Mouse (Mus musculus) thymus, adult 18-20 months (tissue): Measurements from ENCODE around the gene Rplp1.
A peak's percentile ranks its signal among the peaks of the same experiment; 100 is the strongest.

Experiments
- DNase-seq, 2 experiments: peaks; one replicate each; pipeline ENCODE4 v3.0.0; 2022; ENCODE audit warnings: mixed read lengths in 2 of 2

The Rplp1 gene

DNA sequence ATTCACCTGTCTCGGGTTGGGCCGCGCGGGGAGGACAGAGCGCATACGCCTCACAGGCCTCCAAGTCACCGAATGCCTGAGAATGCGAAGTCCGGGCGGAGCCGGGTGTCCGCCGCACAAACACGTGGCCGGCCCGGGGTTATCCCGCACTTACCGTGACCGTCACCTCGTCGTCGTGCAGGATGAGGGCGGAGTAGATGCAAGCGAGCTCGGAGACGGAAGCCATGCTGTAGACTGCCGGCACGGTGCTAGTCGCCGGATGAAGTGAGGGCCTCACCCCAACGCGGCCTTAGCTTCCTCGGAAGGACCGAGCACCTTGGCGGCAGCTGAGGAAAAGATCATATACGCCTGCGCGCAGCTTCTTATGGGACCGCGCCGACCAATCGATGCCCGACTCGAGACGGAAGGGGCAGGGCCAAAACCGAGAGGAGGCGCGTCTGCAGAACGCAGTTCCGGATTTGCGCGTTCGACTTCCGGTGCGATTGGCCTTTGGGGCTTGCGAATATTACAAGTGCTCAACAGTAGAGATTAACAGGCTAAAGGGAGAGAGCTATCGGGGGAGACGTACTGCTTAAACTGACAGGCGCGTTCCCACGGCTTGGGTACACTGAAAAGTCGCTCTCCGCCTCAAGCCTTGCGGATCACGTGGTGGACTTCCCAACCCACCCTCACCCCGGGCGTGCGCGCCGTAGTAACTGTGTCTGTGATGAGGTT, at the start of gene Rplp1:
TSS of gene Rplp1 (minus strand) at position 340 of the 714 bp plus-strand sequence.
- peak; percentile 95 to 96 for DNase-seq

DNA sequence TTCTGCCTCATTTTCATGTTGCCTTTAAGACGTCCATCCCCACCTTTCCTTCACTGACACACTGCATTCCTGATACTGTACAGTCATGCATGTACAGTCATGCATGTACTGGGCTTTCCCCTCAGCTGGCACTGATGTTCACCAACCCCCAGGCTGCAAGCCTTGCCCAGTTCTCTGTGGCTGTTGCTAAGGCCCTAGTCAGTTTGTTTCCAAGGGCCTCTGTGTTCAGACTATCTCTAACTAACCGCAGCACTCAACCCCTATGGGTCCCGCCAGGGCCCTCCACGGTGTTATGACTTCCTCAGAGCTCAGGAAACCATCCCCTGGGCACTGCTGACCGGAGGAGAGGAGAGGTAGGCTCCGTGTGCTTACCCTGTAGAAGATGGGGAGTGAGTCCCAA, 49.0 kb upstream of the Rplp1 start:
- no peak for DNase-seq

DNA sequence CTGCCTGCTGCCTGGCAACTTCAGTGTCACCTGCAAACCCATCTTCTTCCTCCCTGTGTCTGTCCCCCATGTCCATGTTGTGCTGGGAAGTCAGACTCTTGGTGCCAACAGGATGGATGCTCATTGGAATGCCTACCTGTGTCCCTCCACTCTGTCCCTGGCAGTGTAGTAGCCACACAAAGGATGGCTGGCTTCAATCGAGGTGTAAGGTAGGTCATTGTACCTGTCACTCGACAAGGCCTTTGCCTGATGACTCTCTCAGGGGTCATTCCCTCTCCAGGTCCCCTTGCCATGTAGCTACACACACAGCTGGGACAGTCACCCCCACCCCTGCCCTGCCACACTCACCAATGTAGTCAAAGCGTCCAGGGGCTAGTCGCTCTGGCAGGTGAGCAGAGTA, 46.8 kb upstream of the Rplp1 start:
- no peak for DNase-seq

DNA sequence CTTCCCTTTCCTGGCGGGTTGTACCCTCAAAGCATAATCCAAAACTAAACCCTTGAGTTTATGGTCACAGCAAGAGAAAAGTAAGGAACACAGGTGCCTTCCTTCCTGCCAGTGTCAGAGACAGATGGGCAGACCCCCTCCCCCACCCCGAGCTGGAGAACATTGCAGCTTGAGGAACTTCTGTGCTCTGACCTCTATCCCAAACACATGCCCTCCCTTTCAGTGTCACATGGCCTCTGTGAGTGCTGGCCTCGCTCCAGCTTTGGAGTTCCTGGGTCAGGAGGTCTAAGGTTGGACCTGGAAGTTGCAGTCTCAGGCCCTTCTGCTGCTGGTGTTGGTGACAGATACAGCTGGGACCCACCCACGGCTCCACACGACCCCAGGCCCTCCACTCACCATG, 46.4 kb upstream of the Rplp1 start:
- peak in 1 of 2 experiments; percentile 29 for DNase-seq

DNA sequence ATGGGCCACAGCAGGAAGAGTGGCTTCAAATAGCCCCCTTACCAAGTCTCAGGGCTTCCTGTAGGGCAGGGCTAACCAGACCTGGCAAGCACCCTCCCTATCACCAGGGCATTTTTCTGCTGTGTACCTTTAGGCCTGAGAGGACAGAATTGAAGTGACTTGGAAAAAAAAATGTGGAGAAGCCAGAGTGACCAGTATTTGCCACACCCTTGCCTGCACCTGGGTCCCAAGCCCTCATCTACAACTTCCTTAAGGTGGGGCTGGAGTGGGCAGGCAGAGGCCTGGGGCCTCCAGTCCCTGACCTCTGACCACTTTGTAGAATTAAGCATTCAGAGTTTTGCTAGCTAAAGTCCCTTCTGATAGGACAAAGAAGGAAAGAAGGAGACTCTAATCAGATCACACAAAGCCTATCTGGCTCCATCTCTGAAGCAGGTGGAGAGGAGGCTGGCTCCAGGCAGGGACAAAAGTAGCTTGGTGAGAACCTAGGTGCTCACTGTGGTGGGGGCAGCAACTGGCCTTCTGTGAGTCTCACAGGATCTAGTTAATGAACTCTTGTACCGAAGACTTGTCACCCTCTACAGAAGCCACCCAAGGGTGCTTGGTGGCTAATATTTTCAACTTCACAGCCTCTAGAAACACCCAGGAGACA, 45.7 kb upstream of the Rplp1 start:
- no peak for DNase-seq

DNA sequence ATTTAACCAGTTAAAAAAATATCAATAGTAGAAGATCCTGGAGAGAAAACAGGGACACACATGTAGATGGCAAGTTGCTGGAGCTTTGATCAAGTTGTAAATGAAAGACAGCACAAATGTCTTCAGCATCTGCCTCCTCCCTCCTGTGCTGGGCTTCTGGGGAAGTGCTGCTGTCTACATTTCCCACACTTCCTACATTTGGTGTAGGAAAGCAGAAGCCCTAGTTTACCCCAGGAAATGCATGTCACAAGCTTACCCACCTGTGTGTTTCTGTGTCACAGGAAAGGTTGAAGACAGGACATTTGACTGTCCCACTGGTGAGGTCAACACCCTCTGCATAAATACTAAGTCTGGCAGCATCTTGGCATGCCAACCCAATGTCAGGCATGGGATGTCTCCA, 40.4 kb upstream of the Rplp1 start:
- no peak for DNase-seq

DNA sequence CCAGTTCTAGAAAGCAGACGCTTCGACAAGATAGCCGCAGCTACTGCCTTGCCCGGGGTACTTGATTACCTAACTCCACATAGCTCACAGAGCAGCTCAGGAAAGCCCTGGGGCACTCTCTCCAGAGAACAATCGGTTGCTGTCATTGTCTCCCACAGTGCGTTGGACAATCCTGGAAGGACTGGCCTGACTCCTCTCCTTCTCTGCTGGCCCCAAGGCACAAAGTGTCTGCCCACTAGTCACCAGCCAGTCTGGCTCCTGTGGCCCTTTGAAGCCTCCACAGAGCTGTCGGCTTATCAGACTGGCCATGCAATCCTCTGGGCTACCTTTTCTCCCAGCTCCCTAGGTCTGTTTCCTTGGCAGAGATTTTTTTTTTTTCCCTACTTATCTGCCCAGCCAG, 37.9 kb upstream of the Rplp1 start:
- no peak for DNase-seq

DNA sequence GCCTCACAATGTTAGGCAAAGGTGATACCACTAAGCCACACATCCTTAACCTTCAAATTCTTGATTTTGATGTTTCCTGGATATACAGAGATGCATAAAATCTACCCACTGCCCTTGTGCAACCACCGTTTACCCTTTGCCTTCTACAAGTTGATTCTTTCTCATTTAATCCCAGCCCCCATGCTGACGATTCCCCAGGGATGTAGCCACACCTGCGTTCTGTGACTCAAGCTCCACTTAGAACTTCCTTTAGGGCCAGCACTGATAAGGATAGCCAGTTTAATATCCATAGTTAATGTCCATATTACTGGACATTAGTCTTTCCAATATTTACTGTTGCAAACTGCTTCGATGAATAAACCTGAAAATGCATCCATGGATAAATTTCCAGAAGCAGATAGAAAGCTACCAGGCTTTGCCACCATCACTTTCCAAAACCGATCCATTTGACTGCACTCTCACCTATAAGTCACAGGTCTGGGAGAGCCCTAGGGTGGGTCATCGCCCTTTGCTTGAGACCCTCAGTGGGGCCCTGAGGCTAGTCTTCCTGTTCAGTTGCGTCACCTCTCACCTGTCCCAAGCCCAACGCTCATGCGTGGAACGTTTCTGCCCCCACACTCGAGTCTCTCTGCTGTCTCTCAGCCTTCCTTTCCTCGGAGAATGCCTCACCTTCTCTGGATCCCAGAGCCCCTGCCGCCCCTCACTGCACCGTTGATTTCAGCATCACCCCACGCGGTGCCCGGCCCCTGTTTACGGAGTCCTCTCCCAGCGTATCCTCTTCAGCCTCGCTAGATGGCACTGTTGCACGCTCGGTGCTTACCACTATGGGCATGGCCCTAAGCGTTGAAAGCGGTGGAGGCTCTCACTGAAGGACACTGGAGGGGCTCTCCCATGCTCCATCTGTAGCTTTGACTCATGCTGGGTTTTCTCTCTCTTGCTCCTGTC, 33.3 kb upstream of the Rplp1 start:
- DNase-seq: peak; percentile 56 to 66

DNA sequence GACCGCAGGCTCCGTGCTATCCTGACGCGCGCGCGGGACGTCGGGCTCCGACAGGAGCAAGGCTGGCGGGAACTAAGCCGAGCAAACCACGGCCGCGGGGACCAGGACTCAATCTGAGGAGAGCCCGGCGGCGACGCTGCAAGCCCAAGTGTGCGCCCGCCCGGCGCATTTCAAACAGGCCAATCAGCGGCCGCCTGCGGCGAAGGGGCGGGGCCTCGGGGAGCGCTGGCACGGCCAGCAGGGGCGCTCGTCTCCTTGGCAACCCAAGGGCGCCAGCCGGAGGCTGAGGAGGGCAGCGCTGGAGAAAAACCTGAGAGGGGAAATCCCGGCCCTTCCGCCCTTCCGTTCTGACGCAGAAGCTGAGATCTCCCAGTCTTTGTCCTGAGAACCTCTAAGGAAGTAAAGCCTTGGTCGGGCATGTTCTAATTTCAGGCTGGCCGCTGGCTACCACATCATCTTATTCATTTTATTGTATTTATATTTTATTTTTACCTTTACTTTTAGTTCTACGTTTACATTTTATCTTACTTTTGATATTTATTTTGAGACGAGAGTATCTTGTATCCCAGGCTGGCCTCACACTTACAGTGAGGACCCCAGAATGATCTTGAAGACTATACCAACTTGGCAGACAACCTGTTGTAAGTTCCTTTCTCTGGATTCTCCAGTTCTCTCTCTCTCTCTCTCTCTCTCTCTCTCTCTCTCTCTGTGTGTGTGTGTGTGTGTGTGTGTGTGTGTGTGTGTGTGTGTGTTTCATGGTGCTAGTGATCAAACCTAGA, 32.5 kb upstream of the Rplp1 start, which contains the start of gene Kif23:
TSS of gene Kif23 (minus strand) at position 152 of the 779 bp plus-strand sequence.
- peak; percentile 95 for DNase-seq

DNA sequence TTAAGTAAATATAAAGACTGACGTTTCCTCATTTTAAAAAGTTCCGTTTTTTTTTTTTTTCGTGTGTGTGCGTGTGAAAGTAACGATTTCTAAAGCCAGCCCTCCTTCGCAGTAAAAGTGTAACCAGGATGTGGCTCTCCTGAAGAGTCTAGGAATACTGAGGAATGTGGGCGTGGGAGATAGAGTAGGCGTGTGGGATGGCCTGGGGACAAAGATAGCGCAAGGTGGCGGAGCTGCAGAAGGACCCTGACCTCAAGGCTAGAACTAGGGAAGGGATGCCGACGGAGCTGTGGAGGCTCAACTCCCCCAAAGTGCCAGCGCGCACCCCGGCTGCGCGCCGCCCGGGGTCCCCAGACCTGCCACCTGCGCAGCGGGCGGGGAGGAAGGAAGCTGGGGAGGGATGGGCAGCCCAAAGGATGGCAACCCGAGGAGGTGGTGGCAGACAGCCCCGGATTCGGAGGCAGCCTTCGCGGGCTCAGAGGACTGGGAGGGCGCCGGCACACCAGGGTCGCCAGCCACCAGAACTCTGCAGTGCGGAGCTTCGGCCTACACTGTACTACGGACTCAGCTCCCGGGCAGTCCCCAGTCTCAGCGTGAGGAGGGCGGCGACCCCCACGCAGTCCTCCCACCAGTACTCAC, 31.8 kb upstream of the Rplp1 start:
- peak; percentile 65 to 72 for DNase-seq

DNA sequence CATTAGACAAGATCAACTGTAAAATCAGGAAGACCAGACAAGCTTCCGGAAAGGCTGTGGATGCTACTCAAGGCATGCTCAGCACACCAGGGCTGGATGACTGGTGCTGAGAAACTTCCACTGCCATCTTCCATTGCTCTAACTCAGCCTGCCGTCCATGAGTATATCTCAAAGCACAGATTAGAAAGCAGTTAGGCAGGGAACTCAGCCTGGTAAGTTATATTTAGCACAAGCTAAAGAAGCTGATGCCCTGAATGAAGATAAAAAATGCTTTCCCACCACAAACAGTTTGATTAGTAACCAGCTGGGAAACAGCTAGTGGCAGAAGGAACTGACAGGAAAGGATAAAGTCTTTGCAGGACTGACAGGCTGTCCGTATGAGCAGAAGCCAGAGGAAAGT, 26.7 kb upstream of the Rplp1 start:
- no peak for DNase-seq

DNA sequence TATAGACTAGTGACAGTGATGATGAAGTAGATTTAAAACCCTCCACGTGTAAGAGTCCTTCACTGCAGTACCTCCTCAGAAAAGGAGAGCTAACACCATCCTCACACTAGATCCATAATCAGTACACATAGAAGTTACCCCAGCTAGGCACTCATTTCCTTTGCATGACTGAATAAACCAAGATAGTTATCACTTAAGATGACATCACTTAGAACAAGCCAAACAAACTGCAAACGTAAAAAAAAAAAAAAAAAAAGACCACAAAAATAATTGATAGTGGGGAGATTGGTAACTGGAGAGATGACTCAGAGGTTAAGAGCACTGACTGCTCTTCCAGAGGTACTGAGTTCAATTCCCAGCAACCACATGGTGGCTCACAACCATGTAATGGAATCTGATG, 19.0 kb upstream of the Rplp1 start:
- DNase-seq: no peak

DNA sequence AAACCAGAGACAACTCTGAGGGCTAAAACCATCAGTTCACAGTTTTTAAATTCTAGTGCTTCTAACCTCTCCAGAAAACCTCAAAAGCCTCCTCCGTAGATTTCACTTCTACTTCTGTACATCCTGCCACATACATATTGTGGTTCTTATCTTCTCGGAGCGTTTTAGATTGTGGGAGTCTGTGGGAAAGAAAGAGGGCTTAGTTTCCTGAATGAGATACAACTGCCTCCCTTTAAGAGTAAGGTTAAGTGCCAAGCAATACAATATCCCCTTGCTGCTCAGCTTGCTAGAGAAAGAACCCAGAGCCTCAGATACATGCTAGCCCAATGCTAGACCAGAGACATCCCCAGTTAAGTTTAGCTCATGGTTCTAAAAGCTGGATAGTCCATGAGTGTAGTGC, 17.7 kb upstream of the Rplp1 start:
- no peak for DNase-seq

DNA sequence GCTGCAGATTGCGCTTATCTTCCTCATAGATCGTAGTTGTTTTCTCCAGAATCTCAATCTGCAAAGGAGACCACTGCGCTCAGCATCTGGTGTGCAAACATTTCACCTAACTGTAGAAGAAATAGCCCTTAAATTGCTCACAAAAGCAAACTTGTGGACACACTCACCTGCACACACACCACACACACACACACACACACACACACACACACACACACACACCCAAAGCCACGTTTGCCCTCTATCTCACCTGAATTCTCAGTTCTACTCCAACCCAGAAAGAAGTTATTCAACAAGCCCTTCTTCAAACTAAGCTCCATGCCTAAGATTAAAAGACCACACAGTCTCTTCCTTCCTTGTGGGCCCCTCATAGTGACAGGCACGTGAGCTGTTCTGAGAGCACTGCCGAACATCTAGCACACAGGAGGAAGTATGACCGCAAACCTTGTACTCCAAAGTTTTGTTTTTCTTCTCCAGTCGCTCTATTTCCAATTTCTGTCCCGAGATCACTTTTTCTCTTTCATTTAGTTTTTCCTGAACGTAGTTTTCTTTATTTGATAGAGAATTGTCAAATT, 10.8 kb upstream of the Rplp1 start:
- peak in 1 of 2 experiments; percentile 40 for DNase-seq

DNA sequence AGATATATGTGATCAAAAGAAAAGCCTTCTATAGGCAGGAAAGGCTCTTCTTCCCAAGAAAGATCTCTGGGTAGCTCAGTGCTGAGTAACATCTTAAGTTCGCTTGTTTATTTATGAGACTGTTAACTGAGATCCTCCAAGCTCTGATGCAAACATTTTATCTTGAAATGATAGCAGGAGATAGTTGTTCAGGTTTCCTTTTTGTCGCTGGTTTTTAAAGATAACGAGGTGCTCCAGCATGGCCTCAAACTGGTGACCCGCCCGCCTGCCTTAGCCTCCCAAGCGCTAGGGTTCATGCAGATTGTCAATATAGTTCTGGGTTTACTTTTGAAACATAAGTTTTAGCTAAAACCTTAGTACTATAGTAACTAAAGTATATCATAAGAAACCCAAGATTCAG, 6.0 kb upstream of the Rplp1 start:
- no peak for DNase-seq

DNA sequence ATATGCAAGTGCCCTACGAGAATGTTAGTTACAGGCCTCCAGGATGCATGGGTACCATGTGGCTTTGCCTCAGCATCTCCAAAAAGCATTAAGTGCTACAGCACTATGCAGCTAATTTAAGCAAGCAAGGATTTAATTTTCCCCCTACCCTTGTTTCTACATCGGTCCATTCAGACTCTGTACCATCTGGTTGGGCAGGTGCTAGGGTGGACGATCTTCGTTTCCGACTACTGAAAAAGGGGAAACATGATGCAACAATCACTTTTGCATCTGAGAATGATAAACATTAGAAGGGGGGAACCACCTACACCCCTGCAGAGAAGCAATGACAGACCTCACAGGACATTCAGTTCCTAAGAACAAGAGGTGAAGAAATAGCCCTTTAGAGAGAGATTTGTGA, 5.1 kb upstream of the Rplp1 start:
- DNase-seq: no peak

DNA sequence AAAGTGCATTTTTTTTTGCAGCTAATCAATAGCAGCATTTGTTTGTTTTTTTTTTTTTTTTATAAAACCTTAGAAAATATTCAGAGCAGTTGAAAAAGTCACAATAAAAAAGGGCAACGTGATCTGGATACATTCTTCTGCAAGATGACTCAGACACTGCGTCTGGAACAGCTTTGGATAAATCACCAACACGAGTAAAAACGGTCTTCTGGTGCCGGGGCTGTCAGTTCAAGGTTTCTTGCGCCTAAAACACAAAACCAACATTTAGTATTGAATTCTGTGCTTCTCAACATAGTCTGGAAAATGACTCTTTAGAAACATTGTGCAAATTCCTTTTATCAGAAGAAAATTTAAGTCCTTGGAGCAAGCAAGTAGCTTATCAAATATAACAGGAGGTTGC, 3.1 kb upstream of the Rplp1 start:
- no peak for DNase-seq

DNA sequence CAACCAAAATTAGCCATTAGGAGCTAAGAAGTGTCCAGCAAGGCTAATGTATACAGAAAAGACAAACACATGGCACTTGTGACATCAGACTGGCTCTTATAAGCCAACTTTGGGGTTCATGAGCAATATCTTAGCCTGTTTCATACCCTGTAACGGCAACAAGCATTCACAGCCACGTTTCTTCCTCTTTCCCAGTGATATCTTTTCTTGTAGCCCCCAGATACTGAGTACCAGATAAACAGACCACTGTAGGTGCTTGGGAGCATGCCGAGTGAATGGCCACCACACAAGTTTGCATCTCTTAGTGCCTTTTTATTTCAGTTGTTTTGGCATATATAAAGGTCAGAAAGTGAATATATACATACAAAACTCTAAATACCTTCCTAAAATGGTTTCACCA, 2.6 kb upstream of the Rplp1 start:
- no peak for DNase-seq

DNA sequence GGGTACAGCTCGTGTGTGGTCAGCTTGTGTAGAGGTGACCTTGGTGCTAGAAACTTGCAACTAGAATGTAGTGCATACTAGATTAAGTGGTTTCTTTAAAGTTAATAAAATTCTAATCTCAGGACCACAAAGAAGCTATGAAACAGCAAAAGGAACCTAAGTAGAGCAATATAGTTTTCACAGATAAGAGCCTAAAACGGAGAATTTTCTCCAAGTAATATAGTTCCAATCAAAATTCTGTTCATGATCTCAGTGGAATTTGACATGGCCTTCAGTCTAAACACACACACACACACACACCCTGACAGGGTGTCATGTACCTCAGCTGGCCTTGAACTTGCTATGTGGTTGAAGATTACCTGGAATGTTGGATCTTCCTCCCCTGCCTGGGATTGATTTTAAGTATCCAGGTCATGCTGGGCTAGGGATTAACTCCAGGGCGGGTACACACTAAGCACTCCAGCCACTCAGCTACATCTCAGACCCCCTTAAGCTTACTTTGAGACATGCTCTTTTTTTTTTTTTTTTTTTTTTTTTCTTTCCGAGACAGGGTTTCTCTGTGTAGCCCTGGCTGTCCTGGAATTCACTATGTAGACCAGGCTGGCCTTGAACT, 1.2 kb upstream of the Rplp1 start:
- DNase-seq: no peak

DNA sequence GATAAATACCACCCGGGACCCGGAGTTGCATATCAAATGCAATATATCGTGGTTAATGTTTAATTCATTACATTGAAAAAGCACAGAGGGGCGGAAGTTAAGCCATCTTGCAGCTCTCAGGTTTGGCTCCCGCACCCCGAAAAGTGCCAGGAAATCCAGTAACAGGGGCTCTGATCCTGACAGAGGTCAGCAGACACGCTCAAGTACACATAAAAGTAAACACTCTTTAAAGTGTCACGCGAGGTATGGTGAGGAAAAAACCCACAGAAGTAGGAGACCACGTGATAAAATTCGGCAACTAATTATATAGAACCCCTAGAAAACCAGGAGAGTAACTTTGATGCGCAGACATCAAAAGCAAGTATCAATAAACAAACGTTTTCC, 567 bp upstream of the Rplp1 start:
- peak in 1 of 2 experiments; percentile 20 for DNase-seq
